Mouse (Mus musculus): ENCODE data around the gene Timp3.

Gene Timp3

GRCm38 (mm10) chr10:86387821-86388440 is 87.8 kb downstream of the Timp3 start:
- peak in 1 of 2 experiments; percentile 6 for DNase-seq (ENCODE audit: low spot score in 2 of 2)

- DNase-seq (ENCODE audit: low spot score in 2 of 2), result no peak
Measured at GRCm38 (mm10) chr10:86388803-86389202, 88.6 kb downstream of the Timp3 start.

- no peak for DNase-seq (ENCODE audit: low spot score in 2 of 2)
Measured at GRCm38 (mm10) chr10:86389357-86389756, 89.2 kb downstream of the Timp3 start.

GRCm38 (mm10) chr10:86389913-86390312 is 89.7 kb downstream of the Timp3 start:
- no peak for DNase-seq (ENCODE audit: low spot score in 2 of 2)

GRCm38 (mm10) chr10:86392399-86392798 is 92.2 kb downstream of the Timp3 start:
- no peak for DNase-seq (ENCODE audit: low spot score in 2 of 2)

GRCm38 (mm10) chr10:86397577-86398346 is 97.6 kb downstream of the Timp3 start:
- DNase-seq (ENCODE audit: low spot score in 2 of 2), result no peak

- DNase-seq (ENCODE audit: low spot score in 2 of 2), result no peak
Measured at GRCm38 (mm10) chr10:86398347-86398720, 98.2 kb downstream of the Timp3 start.

Data from thymus, postnatal 10 days (tissue).